Mouse (Mus musculus) stomach, embryonic 15.5 days (tissue): ENCODE data around the gene Cyp2ab1. TPM values are rescaled to one million over a fixed set of nuclear protein-coding genes. Genes with fewer than 3 reads are reported as not detected.
"Not testable (repeated sequence)": the region's sequence is repeated elsewhere in the genome, so short reads cannot be mapped to it uniquely, and the experiment has no call there.

Experiments
- ATAC-seq: fragments of 200-750 bp; cut with Nextera tagmentation; 2 replicates; pipeline ENCODE4 v1.8.0; 2017; ENCODE audit warnings: low read depth, moderate number of reproducible peaks, moderate TSS enrichment; ENCODE audit not compliant: insufficient read depth, low FRiP score
- H3K27ac ChIP-seq: fragments of 300-500 bp; sonication (generic); 2 replicates; pipeline ENCODE4 v1.5.1; 2015; ENCODE audit warnings: mild to moderate bottlenecking, inconsistent platforms
- H3K27me3 ChIP-seq: fragments of 300-500 bp; sonication (generic); replicated peaks from 2 replicates; pipeline ENCODE4 v1.6.1; 2015; ENCODE audit warnings: inconsistent platforms
- H3K36me3 ChIP-seq: fragments of 300-500 bp; sonication (generic); 2 replicates; pipeline ENCODE4 v1.6.1; 2015; ENCODE audit warnings: inconsistent platforms
- H3K4me1 ChIP-seq: fragments of 300-500 bp; sonication (generic); 2 replicates; pipeline ENCODE4 v1.6.1; 2015; ENCODE audit warnings: inconsistent platforms
- H3K4me2 ChIP-seq: fragments of 300-500 bp; sonication (generic); 2 replicates; pipeline ENCODE4 v1.6.1; 2015; ENCODE audit warnings: mild to moderate bottlenecking, inconsistent platforms
- H3K4me3 ChIP-seq: fragments of 300-500 bp; sonication (generic); replicated peaks from 2 replicates; pipeline ENCODE4 v1.5.1; 2015; ENCODE audit warnings: inconsistent platforms
- H3K9ac ChIP-seq: fragments of 300-500 bp; sonication (generic); 2 replicates; pipeline ENCODE4 v1.6.1; 2015; ENCODE audit warnings: inconsistent platforms
- H3K9me3 ChIP-seq: fragments of 300-500 bp; sonication (generic); 2 replicates; pipeline ENCODE4 v1.6.1; 2016; ENCODE audit warnings: inconsistent platforms
- WGBS: fragments of 180-500 bp; shearing (Covaris S2); methylation state at CpG from one replicate; pipeline ENCODE4 v1.1.7; 2015; 5-methylcytosine and 5-hydroxymethylcytosine counted together
- polyA plus RNA-seq: library from polyadenylated mRNA; unstranded; fragments of >200 nt; fragmentation: Nextera tagmentation; extraction: Ambion mirVana; gene quantifications from 2 replicates; pipeline ENCODE4 v1.2.1, GENCODE M21; 2015

Gene Cyp2ab1
- not detected in 2 replicates for polyA plus RNA-seq

DNA sequence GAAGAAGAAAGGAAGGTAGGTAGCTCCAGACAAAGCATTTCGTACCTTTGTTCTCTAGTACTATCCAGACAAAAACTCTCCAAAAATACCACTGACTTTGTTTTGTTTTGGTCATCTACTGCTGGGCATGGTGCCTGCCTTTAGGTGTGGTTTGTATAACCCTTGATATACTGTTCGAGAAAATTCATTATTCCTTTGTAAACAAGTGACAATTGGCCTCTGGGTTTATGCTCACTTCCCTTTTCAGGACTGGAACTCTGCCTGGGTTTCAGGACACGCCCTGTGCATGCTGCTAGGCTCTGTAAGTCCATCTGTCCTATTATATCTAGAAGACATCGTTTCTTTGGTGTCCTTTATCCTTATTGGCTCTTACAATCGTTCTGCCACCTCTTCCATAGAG lies at the start of gene Cyp2ab1:
Gene Cyp2ab1, minus strand, starts transcription at position 119 of the 400 bp plus-strand sequence.
- H3K4me1 ChIP-seq = no peaks in the 10 kb centered on the region
- no peaks in the 10 kb centered on the region for H3K27me3 ChIP-seq
- H3K4me3 ChIP-seq = no peak within 1 kb of the TSS
- no peak within 1 kb of the TSS for H3K4me2 ChIP-seq
- 0 out of 2 replicates have a peak, but pooled peaks cover 4% of the 10 kb centered on the region for H3K36me3 ChIP-seq
- 60% methylated on average over 5 of the region's 5 CpGs for WGBS
- ATAC-seq = no peak
- H3K9me3 ChIP-seq = no peaks in the 10 kb centered on the region
- H3K27ac ChIP-seq = no peak within 1 kb of the TSS
- H3K9ac ChIP-seq = no peak within 1 kb of the TSS

DNA sequence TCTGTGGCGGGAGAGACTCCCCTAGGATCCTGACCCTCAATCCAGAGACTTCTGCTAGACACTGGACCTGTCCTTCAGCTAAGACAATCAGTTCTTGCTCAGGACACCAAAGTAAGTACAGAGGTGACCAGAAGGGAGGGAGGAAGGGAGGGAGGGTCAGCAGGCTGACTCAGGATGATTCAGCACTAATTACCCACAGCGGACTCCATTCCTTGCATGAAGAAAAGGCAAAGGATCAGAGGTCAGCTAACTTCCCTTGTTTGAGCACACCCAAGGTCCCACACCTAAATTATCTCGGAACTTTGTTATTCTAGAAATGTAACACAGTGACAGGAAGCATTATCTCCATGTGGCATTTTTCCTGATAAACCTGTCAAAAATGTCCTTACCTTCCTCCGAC lies 46.5 kb upstream of the Cyp2ab1 start:
- Histone ChIP-seq H3K4me2 (no peak overlapping the region), H3K4me1 (no peaks in the 10 kb centered on the region), H3K9me3 (no peaks in the 10 kb centered on the region), H3K36me3 (no peaks in the 10 kb centered on the region), H3K4me3 (no peak overlapping the region), H3K9ac (no peak overlapping the region), H3K27ac (no peak overlapping the region), H3K27me3 (no peaks in the 10 kb centered on the region)
- no peak for ATAC-seq
- 46% methylated on average over 4 of the region's 4 CpGs for WGBS

DNA sequence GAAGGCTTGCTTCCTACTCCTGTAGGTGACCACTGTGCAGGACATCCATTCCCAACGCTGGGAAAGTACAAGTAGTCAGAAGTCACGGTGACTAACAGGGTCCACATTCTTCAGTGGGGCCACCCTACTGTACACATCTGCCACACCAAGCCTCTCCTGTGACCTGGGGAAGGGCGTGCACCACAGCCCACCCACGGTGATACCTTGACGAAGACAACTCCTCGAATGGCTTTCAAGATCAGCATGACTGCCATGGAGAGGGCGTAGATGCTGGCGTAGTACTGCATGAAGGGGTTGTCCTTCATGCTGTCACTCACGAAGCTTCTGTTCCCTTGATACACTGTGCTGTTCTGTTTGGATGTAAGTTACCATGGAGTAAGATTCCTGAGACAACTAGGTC lies 43.0 kb upstream of the Cyp2ab1 start:
- 92% methylated on average over 9 of the region's 9 CpGs for WGBS
- no peak overlapping the region for H3K4me3 ChIP-seq
- no peak overlapping the region for H3K27ac ChIP-seq
- no peaks in the 10 kb centered on the region for H3K9me3 ChIP-seq
- no peaks in the 10 kb centered on the region for H3K27me3 ChIP-seq
- ATAC-seq = no peak
- H3K9ac ChIP-seq = no peak overlapping the region
- H3K4me2 ChIP-seq = no peak overlapping the region
- peaks cover 8% of the 10 kb centered on the region for H3K36me3 ChIP-seq
- H3K4me1 ChIP-seq = no peaks in the 10 kb centered on the region

DNA sequence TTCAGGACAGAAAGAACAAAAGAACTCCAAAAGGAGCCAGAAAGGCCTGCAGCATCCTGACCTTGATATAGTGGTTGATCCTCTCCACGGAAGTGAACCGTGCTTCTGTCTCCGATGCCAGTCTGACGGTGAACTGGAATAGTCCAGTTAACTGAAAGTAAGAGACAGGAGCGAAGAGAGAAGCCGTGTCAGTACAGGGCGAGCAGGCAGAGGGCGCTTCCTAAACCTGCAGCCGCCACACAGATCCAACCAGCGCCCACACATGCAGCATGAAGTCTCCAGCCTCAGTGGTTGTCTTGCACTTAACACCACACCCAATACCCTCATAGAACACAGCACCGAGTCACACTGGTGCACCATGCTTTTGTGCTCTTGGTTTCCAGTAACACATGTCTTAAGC lies 36.9 kb upstream of the Cyp2ab1 start:
- Histone ChIP-seq H3K4me3 (no peak overlapping the region), H3K9me3 (no peaks in the 10 kb centered on the region), H3K36me3 (peaks cover 11% of the 10 kb centered on the region), H3K4me1 (no peaks in the 10 kb centered on the region), H3K9ac (no peak overlapping the region), H3K27ac (no peak overlapping the region), H3K27me3 (no peaks in the 10 kb centered on the region), H3K4me2 (no peak overlapping the region)
- WGBS = 92% methylated on average over 11 of the region's 11 CpGs
- ATAC-seq = no peak

DNA sequence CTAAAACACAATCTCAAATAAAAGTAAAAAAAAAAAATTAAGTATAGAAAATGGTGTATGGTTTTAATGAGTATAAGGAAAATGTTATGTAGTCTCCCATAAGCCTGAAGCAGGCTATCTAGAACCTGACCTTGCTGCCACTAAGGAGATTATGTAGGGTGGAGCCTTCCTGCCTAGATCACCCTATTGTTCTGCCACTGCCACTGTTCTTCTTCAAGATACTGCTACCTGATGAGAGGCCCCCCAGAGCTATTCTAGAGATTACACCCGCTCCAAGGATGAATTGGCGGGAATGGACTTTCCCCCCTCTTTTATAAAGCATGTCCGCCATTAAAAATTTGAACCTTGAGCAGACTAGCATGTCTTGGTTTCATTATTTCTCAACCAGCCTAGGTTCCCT lies 36.3 kb upstream of the Cyp2ab1 start:
- not testable (repeated sequence) for H3K9ac ChIP-seq, H3K4me3 ChIP-seq, H3K27me3 ChIP-seq, H3K9me3 ChIP-seq, ATAC-seq, H3K4me2 ChIP-seq, H3K27ac ChIP-seq, H3K4me1 ChIP-seq
- peaks cover 14% of the 10 kb centered on the region for H3K36me3 ChIP-seq
- WGBS = 90% methylated on average over 3 of the region's 3 CpGs

DNA sequence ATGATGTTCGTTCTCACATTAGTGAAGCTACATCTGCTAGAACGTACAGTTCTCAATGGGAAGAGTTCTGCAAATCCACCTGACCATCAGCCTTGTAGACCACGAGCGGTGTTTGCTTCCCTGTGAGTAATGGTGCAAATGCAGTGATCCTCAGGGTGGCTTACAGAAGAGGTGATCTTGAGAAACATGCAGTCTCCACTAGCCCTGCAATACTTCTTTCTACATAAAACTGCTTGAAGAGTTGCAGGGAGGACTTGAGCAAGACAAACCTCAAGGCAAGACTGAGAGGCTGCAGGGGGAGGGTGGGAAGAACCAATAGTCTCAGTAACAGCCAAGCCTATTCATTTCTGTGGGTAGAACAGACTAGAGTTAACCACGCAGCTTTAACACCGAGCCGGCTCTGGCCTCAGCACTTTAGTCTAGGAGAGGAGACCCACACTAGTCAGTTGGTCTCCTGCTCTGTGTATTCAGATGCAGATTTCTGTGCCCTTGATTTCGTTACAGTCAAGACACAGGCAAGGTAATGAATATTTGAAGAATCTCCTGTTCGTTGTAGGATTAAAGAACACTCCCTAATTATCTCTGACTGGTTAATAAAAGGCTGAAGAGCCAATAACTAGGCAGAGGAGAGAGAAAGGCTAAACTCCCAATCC lies 34.6 kb upstream of the Cyp2ab1 start:
- H3K27ac ChIP-seq = no peak overlapping the region
- H3K9ac ChIP-seq = no peak overlapping the region
- H3K4me2 ChIP-seq = no peak overlapping the region
- H3K27me3 ChIP-seq = no peaks in the 10 kb centered on the region
- 84% methylated on average over 9 of the region's 9 CpGs for WGBS
- no peak overlapping the region for H3K4me3 ChIP-seq
- no peak for ATAC-seq
- H3K9me3 ChIP-seq = no peaks in the 10 kb centered on the region
- peaks cover 6% of the 10 kb centered on the region for H3K36me3 ChIP-seq
- no peaks in the 10 kb centered on the region for H3K4me1 ChIP-seq

DNA sequence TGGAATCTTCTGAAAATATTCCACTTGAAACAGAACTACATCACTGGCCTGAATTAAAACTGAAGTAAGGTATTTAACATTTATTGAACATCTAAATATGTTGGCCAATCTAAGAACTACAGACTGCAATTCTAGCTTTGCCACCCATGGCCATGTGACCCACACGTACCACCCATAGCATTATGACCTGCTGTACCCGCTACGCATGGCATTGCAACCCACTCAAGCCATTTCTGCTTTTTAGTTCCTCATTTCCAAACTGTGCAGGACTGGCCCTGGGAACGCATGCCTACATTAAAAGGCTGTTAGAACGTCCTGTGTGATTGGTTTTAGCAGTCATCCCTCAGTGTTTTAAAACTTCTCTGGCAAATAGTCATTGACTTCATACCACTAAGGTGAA lies 32.6 kb upstream of the Cyp2ab1 start:
- H3K27me3 ChIP-seq = no peaks in the 10 kb centered on the region
- peaks cover 6% of the 10 kb centered on the region for H3K36me3 ChIP-seq
- H3K27ac ChIP-seq = no peak overlapping the region
- no peaks in the 10 kb centered on the region for H3K4me1 ChIP-seq
- WGBS = 90% methylated on average over 5 of the region's 5 CpGs
- no peaks in the 10 kb centered on the region for H3K9me3 ChIP-seq
- H3K4me3 ChIP-seq = no peak overlapping the region
- H3K9ac ChIP-seq = no peak overlapping the region
- no peak for ATAC-seq
- no peak overlapping the region for H3K4me2 ChIP-seq

DNA sequence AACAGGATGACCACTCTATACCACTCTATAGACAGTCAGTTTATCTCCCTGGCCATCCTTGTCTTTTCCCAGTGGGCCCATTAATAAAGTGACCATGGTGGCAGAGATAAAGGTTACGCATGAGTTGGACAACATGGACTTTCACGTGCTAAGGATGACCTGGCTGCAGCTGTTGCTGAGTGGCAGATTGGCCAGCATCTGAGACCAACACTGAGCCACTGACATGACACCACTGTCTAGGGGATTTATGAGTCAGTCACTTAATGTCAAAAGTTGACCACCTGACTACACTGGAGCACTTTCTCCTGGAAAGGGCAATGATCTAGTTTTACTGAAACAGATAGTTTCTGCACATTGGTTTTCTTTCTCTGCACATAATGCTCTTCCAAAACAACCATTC lies 29.6 kb upstream of the Cyp2ab1 start:
- Histone ChIP-seq H3K9ac (no peak overlapping the region), H3K9me3 (no peaks in the 10 kb centered on the region), H3K4me2 (no peak overlapping the region), H3K27me3 (no peaks in the 10 kb centered on the region), H3K4me1 (no peaks in the 10 kb centered on the region), H3K36me3 (peaks cover 6% of the 10 kb centered on the region; the same call in 1 of the 2 replicates), H3K27ac (no peak overlapping the region), H3K4me3 (no peak overlapping the region)
- no peak for ATAC-seq
- 95% methylated on average over 2 of the region's 2 CpGs for WGBS

DNA sequence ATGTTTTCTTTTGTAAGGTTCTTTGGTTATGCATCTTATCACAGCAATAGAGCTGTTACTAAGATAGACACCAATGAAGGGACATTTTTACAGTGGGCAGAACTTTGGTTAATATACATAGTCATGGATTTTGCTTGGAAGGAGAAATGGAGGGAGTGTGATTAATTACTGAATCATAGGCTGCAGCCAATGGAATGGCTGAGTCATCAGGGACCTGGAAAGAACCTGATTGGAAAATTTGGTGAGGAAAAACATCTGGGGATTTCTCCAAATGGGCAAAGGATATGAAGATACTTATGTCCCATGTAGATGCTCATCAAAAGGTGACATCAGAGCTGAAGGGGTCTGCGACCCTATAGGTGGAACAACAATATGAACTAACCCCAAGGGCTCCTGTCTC lies 28.8 kb upstream of the Cyp2ab1 start:
- no peaks in the 10 kb centered on the region for H3K4me1 ChIP-seq
- 89% methylated on average over 1 of the region's 1 CpGs for WGBS
- no peaks in the 10 kb centered on the region for H3K9me3 ChIP-seq
- no peak overlapping the region for H3K27ac ChIP-seq
- no peak overlapping the region for H3K4me3 ChIP-seq
- ATAC-seq = no peak
- 0 out of 2 replicates have a peak, but pooled peaks cover 4% of the 10 kb centered on the region for H3K36me3 ChIP-seq
- H3K4me2 ChIP-seq = no peak overlapping the region
- H3K9ac ChIP-seq = no peak overlapping the region
- no peaks in the 10 kb centered on the region for H3K27me3 ChIP-seq

DNA sequence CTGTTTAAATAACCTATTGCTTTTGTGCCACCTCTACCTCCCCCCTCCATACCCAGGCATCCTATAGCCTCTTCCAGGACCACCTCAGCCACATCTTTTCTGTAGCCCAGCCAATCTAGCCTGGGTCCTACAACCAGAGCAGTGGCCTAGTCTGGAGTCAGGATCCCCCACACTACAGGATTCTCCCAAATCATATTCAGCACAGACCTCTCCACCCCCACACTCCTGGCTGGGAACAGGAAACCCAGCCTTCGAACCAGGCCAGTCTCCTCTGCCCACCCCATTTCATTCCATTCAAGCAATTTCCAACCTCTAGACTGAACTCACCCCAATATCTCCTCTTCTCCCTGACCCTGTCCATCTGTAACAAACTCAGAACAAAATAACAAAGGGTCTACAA lies 20.3 kb upstream of the Cyp2ab1 start:
- Histone ChIP-seq H3K27me3 (no peaks in the 10 kb centered on the region), H3K9me3 (no peaks in the 10 kb centered on the region), H3K4me1 (no peaks in the 10 kb centered on the region), H3K36me3 (0 out of 2 replicates have a peak, but pooled peaks cover 4% of the 10 kb centered on the region), H3K9ac (no peak overlapping the region), H3K4me3 (no peak overlapping the region), H3K27ac (no peak overlapping the region), H3K4me2 (no peak overlapping the region)
- ATAC-seq = no peak
- 77% methylated on average over 1 of the region's 1 CpGs for WGBS

DNA sequence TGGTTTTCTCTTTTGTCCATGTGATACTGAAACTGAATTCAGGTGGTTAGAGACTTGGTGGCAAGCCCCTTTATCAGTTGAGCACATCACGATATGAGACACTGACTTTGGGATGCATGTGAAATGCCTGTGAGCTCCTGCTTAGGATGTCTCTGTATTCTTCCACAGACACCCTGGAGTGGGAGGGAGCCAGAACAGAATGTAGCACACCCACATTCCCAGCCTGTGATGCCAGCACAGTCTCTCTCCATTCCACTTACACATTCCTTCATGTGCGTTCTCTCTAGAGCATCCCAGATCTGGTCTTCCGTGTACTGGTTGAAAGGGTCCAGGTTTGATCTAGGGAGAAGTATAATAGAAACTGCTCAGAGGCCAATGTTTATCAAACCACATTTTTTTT lies 13.4 kb upstream of the Cyp2ab1 start:
- Histone ChIP-seq H3K36me3 (no peaks in the 10 kb centered on the region), H3K27me3 (no peaks in the 10 kb centered on the region), H3K9ac (no peak overlapping the region), H3K4me2 (no peak overlapping the region), H3K4me3 (no peak overlapping the region), H3K4me1 (no peaks in the 10 kb centered on the region), H3K9me3 (no peaks in the 10 kb centered on the region), H3K27ac (no peak overlapping the region)
- no peak for ATAC-seq
- 95% methylated on average over 3 of the region's 3 CpGs for WGBS

DNA sequence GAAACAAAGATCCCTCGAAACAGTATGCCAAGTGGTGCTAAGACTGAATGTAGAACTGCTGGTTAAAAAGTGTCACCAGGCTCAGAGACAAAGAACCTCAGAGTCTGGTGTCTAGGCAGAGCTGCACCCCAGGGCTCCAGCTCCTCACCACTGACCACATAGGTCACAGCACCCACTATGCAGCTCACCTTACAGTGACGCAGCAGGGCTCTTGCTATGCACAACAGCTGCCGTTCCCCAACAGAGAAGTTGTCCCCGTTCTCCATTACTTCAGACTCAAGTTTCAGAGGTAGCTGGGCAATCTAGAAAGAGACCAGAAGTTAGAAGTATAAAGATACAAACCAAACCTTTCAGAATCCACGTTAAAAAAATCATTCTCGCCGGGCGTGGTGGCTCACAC lies 9.7 kb upstream of the Cyp2ab1 start:
- WGBS = 95% methylated on average over 8 of the region's 8 CpGs

DNA sequence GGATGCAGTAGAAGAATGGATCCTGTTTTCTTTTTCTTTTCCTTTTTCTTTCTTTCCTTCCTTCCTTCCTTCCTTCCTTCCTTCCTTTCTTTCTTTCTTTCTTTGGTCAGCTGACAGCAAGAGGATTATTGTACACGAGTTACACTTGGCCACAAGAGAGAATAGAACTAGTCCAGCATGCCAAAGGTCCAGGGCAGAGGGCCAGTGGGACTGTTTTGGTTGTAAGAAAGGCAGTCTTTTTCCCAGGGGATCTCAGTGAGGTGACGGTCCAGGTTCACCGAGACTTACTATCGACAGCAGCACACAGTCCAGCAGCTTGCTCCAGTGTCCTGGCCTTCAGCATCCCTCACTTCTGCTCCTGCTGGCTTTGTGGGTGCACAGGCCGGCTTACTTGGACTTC lies 3.1 kb upstream of the Cyp2ab1 start:
- H3K9ac ChIP-seq = no peak overlapping the region
- H3K36me3 ChIP-seq = 0 out of 2 replicates have a peak, but pooled peaks cover 4% of the 10 kb centered on the region
- ATAC-seq = no peak
- H3K27me3 ChIP-seq = no peaks in the 10 kb centered on the region
- no peak overlapping the region for H3K4me3 ChIP-seq
- 88% methylated on average over 5 of the region's 5 CpGs for WGBS
- no peak overlapping the region for H3K27ac ChIP-seq
- no peak overlapping the region for H3K4me2 ChIP-seq
- H3K4me1 ChIP-seq = no peaks in the 10 kb centered on the region; the same call in 1 of the 2 replicates
- no peaks in the 10 kb centered on the region for H3K9me3 ChIP-seq

More for the DNA sequence above, 9.7 kb upstream of the Cyp2ab1 start:
- Histone ChIP-seq H3K4me3 (no peak overlapping the region), H3K9ac (no peak overlapping the region), H3K9me3 (no peaks in the 10 kb centered on the region), H3K4me1 (no peaks in the 10 kb centered on the region; the same call in 1 of the 2 replicates), H3K27me3 (no peaks in the 10 kb centered on the region), H3K36me3 (0 out of 2 replicates have a peak, but pooled peaks cover 4% of the 10 kb centered on the region), H3K27ac (no peak overlapping the region), H3K4me2 (no peak overlapping the region)
- ATAC-seq = no peak
